Mouse (Mus musculus): ENCODE measurements around the gene Mei1. TPM values are rescaled to one million over a fixed set of nuclear protein-coding genes. Genes with fewer than 3 reads are reported as not detected.
"Not testable (repeated sequence)": the region's sequence is repeated elsewhere in the genome, so short reads cannot be mapped to it uniquely, and the experiment has no call there.

Gene Mei1
- total RNA-seq, 1 experiment from 2014 or later, result 2.1 TPM

- no peak for DNase-seq
Measured at GRCm38 (mm10) chr15:82085606-82086005, 15.8 kb downstream of the Mei1 start.

GRCm38 (mm10) chr15:82086131-82086530 is 16.3 kb downstream of the Mei1 start:
- DNase-seq, result peak; percentile 44

GRCm38 (mm10) chr15:82087266-82087665 is 17.5 kb downstream of the Mei1 start:
- DNase-seq, result no peak

- peak; percentile 24 for DNase-seq
Measured at GRCm38 (mm10) chr15:82091061-82091460, 21.3 kb downstream of the Mei1 start.

- DNase-seq, result peak; percentile 85
Measured at GRCm38 (mm10) chr15:82106953-82107555, 37.3 kb downstream of the Mei1 start.

DNA sequence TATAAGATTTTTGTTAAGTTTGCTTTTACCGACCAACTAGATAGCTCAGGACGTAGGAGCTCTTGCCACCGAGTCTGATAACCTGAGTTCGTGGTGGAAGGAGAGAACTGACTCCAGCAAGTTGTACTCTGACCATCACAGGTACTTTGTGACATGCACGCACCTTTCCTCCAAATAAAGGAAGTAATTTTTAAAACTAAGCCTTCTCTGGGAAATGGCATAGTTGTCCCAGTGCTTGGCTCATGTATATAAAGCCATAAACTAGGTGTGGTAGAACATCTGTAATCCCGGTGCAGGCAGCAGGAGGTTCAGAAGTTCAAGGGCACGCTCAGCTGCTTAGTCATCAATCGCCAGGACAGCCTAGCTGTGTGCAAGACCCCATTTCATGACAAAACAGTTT is 50.7 kb downstream of the Mei1 start:
- no peak for DNase-seq

DNA sequence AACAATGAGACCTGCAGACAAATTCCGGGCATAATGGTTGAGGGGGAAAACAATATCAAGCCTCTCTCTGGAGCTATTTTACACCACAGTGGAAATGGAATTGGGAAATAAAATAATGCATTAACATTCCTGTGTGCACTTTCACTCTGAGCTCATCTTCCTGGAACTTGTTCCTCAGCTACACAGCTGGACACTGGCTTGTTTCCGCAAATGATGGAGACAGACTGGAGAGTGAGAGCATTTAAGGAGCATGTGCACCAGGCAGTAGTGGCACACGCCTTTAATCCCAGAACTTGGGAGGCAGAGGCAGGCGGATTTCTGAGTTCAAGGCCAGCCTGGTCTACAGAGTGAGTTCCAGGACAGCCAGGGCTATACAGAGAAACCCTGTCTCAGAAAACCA is 56.9 kb downstream of the Mei1 start:
- DNase-seq, result not testable (repeated sequence)

DNA sequence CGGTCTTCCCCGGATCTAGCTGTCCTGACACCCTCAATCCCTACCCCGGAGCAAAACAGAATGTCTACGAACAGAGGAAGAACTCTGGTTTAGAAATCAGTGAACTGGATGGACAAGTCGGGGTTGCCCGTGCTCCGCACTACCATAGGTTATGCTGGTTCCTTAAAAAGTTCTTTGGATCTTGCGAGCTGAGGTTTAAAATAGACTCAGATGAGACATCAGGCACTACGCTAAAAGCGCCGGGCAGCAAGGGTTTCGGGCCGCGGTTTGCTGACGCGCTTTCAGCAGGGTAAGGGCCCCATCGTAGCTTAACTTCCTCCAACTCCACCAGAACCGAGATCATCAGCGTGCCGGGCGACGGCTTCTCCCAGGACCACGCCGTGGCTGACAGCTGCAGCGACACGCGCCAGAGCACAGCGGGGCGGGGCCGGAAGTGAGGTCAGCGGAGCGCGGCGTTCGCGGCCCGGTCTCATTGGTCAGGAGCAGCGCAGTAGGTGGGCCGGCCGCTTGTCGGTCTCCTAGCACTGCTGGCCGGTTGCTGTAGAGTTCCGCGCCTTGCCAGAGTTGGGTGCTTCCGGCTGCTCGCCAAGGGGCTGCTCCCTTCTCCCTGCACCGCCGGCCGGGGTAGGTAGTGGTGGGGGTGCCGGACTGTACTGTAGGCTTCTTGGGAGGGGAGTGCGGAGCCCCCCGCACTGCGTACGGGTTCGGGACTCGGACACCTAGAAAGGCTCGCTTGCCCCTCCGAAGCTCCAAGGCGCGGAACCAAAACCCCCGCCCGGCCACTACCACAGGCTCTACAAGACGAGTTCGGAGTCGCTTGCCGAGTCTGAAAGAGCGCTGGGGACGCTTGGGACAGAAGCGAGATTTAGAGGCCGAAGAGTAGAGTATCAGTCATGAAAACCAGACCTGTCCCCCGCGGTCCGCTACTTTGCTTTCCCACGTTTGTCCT is 57.9 kb downstream of the Mei1 start, which contains the start of gene Ccdc134:
Ccdc134 (plus strand) TSS at position 497 of the 949 bp plus-strand sequence.
- DNase-seq, result peak; percentile 97

DNA sequence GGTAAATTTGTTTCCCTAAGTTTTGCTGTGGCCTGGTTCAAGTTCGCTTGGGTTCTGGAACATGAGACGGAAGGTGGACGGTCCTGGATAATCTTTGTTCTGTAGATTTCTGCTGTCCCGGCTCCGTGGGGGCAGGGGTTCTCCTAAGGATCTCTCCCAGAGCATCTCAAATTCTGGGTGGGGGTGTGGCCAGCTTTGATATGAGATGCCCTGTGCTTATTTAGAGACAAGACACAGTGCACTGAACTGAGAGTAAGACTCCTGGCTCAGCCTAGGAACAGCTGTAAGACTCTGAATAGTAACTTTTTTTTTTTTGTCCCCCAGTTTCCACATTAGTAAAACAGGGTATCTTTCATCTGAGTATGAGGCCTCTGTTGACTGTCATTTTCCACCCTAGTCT is 58.6 kb downstream of the Mei1 start:
- DNase-seq, result peak; percentile 26

- no peak for DNase-seq
Measured at GRCm38 (mm10) chr15:82130599-82130998, 60.8 kb downstream of the Mei1 start.

DNA sequence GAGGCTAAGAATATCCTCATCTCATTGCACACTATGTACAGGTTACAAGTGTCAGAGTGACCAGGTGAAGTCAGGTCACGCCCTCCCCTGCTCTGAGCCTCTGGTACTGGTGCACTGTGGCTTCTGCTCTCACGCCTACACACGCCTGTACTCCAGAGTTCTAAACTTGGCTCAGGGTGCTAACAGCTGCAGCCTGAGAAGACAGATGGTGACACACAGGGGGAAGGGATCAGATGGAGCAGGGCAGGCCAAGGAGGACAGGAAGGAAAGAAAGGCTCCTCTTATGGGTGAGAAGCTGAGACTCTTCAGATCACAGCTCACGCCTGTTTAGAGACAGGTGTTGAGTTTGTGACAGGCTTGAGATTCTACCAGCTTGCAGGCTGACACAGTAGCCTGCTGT is 65.6 kb downstream of the Mei1 start:
- no peak for DNase-seq

- peak; percentile 82 for DNase-seq
Measured at GRCm38 (mm10) chr15:82138565-82138964, 68.8 kb downstream of the Mei1 start.

DNA sequence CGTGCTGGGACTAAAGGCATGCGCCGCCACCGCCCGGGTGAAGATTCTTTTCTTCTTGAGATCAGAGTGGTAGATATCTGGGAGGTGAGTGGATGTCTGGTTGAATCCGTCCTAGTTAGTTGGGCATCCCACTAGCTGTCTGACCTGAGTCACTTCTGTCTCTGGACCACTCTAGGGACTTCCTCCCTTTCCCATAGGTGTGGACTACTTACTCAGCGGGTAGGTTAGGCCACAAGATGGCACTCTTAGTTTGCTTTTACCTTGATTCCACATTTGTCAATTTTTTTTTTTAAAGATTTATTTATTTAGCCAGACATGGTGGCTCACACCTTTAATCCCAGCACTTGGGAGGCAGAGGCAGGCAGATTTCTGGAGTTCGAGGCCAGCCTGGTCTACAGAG is 69.4 kb downstream of the Mei1 start:
- no peak for DNase-seq

- DNase-seq, result no peak
Measured at GRCm38 (mm10) chr15:82140355-82140754, 70.6 kb downstream of the Mei1 start.

- DNase-seq, result no peak
Measured at GRCm38 (mm10) chr15:82144157-82144556, 74.4 kb downstream of the Mei1 start.

DNA sequence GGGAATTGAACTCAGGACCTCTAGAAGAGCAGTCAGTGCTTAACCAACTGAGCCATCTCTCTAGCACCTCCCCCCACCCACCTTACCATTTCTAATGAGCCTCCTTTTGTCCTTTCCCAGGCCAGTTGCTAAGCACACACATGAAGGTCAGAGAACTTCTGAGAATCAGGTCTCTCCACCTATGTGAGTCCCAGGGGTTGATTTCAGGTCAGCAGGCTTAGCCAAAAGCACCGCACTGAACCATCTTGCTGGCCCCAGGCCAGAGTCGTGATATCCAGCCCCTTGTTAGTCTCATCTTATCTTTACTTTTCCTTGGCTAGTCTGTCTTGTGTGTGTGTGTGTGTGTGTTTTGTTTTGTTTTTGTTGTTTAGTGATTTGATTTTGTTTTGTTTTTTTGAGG is 75.6 kb downstream of the Mei1 start:
- no peak for DNase-seq

- no peak for DNase-seq
Measured at GRCm38 (mm10) chr15:82145851-82146769, 76.3 kb downstream of the Mei1 start.

DNA sequence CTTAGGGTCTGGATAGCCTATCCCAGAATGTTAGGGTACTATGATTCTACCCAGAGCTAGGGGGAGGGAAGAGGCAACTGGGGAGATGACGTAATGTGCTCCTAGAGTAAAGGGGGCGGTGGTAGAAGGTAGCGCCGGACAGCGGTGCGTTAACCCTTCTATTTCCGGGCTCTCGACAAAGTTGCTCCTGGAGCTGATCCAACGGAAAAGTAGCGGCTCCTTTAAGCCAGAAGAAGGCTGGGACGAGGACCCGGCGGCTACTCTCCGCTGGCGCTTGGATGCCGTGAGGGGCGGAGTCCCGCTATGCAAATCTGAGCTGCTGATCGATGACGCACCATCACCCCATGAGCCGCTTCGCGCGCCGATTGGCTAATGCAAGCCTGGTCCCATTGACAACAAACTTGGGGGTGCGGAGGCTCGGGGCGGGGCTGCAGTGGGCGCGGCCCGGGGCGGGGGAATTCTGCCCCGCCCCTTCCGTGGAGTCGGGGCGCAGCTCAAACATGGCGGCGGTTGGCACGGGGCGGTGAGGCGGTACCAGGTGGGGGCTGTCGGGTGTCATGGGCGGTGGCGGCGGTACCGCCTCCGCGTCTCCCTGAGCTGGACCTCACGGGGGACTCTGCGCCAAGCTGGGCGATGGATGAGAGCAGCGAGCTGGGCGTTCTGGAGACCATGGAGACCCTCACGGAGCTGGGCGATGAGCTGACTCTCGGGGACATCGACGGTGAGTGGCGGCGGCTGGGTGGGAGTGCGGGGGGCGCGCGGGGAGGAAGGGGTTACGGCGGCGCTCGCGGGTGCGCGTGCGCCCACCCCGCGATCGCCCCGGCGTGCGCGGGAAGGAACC is 77.2 kb downstream of the Mei1 start, which contains the start of gene Srebf2:
Srebf2 (plus strand) TSS at position 412 of the 841 bp plus-strand sequence.
- peak; percentile 99 for DNase-seq

- DNase-seq, result peak; percentile 80
Measured at GRCm38 (mm10) chr15:82147611-82148111, 77.9 kb downstream of the Mei1 start.

DNA sequence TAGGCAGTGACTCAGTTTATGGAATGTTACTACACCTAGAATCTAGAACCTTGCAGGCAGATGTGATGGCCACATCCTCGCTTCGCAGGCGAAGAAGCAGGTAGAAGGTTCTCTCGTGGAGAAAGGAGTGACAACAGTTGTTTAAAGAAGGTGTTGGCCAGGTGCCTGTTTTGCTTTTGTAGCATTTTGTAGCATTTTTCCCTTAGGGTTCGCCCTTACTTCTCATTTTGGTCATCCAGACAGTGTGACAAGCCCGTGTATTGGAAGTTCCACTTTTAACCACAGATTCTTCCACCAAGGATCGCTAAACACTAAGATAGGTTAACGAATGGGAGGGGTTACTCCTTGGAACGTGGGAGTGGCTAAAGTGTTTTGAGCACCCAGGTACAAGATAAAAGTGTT is 78.7 kb downstream of the Mei1 start:
- DNase-seq, result no peak

GRCm38 (mm10) chr15:82150042-82150441 is 80.2 kb downstream of the Mei1 start:
- DNase-seq, result no peak
